Mouse (Mus musculus): ENCODE measurements around the gene Aadacl3.

- TF ChIP-seq CTCF (IDR thresholded peaks at IDR 0.05; ENCODE audit: extremely low read depth, insufficient read depth, insufficient read length, insufficient replicate concordance) (no peak), POLR2A (IDR thresholded peaks at IDR 0.05; ENCODE audit: low read depth, low read length) (no peak)
These were observed at the start of gene Aadacl3 for GRCm38 (mm10) chr4:144463656-144464055.
